Mouse (Mus musculus) brain, embryonic 14.5 days (tissue): ENCODE results near the gene Ccdc107.

Experiments
- CTCF ChIP-seq: fragments of 200-500 bp; IDR thresholded peaks from 2 replicates; pipeline ENCODE4 v1.5.1; 2012; ENCODE audit warnings: inconsistent platforms, mild to moderate bottlenecking, moderate library complexity, borderline replicate concordance; ENCODE audit not compliant: insufficient read depth, insufficient read length; ENCODE audit errors: extremely low read depth
- POLR2A ChIP-seq: fragments of 200-500 bp; IDR thresholded peaks from 2 replicates; pipeline ENCODE4 v1.6.1; 2012; ENCODE audit warnings: mild to moderate bottlenecking, inconsistent platforms, borderline replicate concordance; ENCODE audit not compliant: poor library complexity, insufficient read depth, insufficient read length, severe bottlenecking; ENCODE audit errors: extremely low read depth

GRCm38 (mm10) chr4:43463102-43463501, 29.6 kb upstream of the Ccdc107 start:
- TF ChIP-seq CTCF (no peak), POLR2A (no peak)
